Mouse (Mus musculus): Measurements from ENCODE around the gene Ampd3.

Gene Ampd3

GRCm38 (mm10) chr7:110834522-110834921 lies 66.5 kb downstream of the Ampd3 start:
- DNase-seq (ENCODE audit: low spot score in 2 of 2): no peak

DNA sequence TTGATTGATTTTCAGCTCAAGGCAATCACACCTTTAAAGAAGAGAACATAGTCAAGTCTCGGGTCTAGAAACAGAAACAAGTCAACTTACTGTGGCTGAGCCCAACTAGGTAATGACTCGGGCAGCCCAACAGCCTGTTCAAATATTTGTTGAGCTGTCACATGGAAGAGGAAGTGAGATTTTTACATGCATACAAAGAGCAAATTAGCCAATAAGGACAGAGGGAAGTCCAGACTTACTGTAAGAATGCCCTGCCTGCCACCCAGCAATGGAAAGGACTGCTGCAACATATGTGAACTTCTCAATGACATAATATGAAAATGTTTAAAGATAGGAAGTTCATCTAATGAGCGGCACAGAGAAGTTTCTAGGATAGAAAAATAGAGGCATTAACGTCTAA lies 72.3 kb downstream of the Ampd3 start:
- DNase-seq (ENCODE audit: low spot score in 2 of 2): no peak

- DNase-seq (ENCODE audit: low spot score in 2 of 2): peak; percentile 86 to 94
Observed at GRCm38 (mm10) chr7:110843916-110844874, 76.2 kb downstream of the Ampd3 start, which contains the start of gene Rnf141. TSS of gene Rnf141 (minus strand) at chr7:110844457.

- no peak for DNase-seq (ENCODE audit: low spot score in 2 of 2)
Observed at GRCm38 (mm10) chr7:110847321-110847720, 79.3 kb downstream of the Ampd3 start.

DNA sequence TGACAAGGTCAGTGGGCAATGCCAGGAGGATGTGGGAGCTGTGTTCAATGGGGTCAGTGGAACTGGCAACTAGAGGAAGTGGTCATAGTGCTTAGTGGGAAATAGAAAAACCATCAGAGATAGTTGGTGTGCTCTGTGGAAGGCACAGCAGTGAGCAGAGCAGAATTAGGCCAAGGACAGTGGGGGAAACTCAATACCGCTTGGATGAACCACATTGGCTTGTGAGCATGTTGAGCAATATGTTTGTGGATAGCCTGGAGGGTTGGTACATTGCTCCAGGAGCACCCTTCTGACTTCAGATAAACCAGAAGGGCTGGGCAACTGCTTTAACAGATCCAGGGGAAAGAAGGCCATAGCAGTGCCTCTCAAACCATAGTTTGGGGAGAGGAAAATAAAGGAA lies 80.4 kb downstream of the Ampd3 start:
- no peak for DNase-seq (ENCODE audit: low spot score in 2 of 2)

DNA sequence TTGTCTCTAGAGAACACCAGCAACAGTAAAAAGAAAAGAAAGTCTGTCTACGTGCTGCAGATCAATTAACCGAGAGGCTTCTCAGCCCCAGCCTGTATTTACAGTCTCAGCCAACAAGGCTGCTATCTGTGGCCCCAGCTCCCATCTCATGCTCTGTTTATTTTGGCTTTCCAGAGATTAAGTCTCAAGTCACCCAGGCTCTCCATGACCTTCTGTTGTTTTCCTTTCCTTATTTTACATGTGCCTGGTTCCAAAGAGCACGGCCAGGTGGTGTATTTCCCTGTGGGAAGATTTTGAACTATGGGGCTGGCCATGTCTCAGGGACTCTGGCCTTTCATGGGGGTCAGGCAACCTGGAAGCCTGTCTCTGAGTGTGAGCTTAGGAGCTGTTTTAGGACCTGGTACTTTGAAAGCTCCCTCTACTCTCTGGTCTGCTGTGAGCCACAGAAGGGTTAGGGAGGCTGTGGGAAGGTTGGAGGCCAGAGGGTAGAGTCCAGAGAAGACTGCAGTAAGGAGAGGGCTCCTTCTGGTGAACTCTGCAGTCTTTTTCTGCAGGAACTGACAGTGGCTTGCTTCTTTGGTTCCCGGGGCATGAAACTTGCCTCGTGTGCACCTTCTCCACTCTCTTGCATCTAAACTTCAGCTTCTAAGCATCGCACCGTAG lies 83.7 kb downstream of the Ampd3 start:
- DNase-seq (ENCODE audit: low spot score in 2 of 2): no peak

DNA sequence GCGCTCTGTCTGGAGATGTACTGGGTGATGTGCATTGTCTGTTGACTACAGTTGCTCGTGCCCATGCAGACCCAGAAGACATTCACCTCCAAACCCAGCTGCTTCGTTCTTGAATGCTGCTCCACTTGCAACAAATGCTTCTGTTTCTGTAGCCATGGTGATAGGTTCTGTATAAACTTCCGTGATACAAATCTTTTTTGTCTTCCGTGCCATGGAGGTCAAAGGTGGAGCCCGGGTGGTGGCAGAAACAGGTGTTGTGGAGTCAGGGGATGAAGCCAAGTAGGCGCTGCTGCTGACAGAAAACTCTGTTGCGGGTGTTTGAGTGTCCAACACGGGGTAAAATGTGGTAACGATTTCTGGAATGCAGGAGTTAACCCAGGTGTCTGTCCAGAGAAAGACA lies 85.6 kb downstream of the Ampd3 start:
- no peak for DNase-seq (ENCODE audit: low spot score in 2 of 2)

- DNase-seq (ENCODE audit: low spot score in 2 of 2): no peak
Observed at GRCm38 (mm10) chr7:110854519-110854918, 86.5 kb downstream of the Ampd3 start.

GRCm38 (mm10) chr7:110854927-110855546 lies 87.0 kb downstream of the Ampd3 start:
- DNase-seq (ENCODE audit: low spot score in 2 of 2): no peak

- DNase-seq (ENCODE audit: low spot score in 2 of 2): no peak
Observed at GRCm38 (mm10) chr7:110855604-110856003, 87.6 kb downstream of the Ampd3 start.

DNA sequence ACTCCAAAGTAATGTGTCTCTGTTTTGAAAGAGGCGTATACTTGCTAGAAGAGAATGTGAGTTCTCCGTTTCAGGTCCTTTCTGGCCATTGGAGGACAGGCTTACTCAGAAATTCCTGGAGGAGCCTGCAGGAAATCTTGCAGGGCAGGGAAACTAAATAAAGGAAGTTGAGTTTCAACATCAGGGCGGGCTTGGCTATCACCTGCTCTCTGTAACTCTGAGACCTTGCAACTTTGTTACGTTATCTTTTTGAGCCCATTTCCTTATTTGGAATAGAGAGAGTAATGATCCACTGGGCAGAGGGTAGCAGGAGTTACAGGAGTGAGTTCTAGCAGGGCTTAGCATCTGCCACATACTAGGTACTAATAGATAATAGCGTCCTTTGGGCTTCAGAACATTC lies 92.1 kb downstream of the Ampd3 start:
- DNase-seq (ENCODE audit: low spot score in 2 of 2): no peak
